Mouse (Mus musculus): Measurements from ENCODE around the gene Otoa. TPM values are rescaled to one million over a fixed set of nuclear protein-coding genes. Genes with fewer than 3 reads are reported as not detected.

Otoa gene
- polyA plus RNA-seq, 1 experiment from 2014 or later: 0.29 TPM

GRCm38 (mm10) chr7:121074281-121074680, 7.2 kb upstream of the Otoa start, which contains the start of gene Igsf6:
TSS of gene Igsf6 (minus strand) at chr7:121074572.
- no peaks in the 10 kb centered on the region for H3K9me3 ChIP-seq (ENCODE audit: control insufficient read depth, low read length)
- WGBS: 92% methylated on average over 11 of the region's 11 CpGs
- H3K4me3 ChIP-seq (ENCODE audit: low read depth, low read length): no peak within 1 kb of the TSS
- ATAC-seq (ENCODE audit: low FRiP score): no peak
- no peaks in the 10 kb centered on the region for H3K27me3 ChIP-seq (ENCODE audit: control insufficient read depth, insufficient read depth, low read length)
- no peak within 1 kb of the TSS for H3K4me2 ChIP-seq (replicated peaks; ENCODE audit: low read depth, low read length)
- no peak within 1 kb of the TSS for H3K27ac ChIP-seq (ENCODE audit: low read depth, low read length)
- H3K4me1 ChIP-seq (replicated peaks; ENCODE audit: control insufficient read depth, insufficient read depth, low read length): no peaks in the 10 kb centered on the region
- no peak within 1 kb of the TSS for H3K9ac ChIP-seq (ENCODE audit: low read depth, low read length)
- no peaks in the 10 kb centered on the region; the same call in 1 of the 2 replicates for H3K36me3 ChIP-seq (ENCODE audit: control insufficient read depth, insufficient read depth, low read length)
- DNase-seq (ENCODE audit: low spot score): no peak

- Histone ChIP-seq H3K36me3 (ENCODE audit: control insufficient read depth, insufficient read depth, low read length) (no peaks in the 10 kb centered on the region; the same call in 1 of the 2 replicates), H3K4me1 (replicated peaks; ENCODE audit: control insufficient read depth, insufficient read depth, low read length) (no peaks in the 10 kb centered on the region), H3K27ac (ENCODE audit: low read depth, low read length) (no peak overlapping the region), H3K4me3 (ENCODE audit: low read depth, low read length) (no peak overlapping the region), H3K4me2 (replicated peaks; ENCODE audit: low read depth, low read length) (no peak overlapping the region), H3K27me3 (ENCODE audit: control insufficient read depth, insufficient read depth, low read length) (no peaks in the 10 kb centered on the region), H3K9ac (ENCODE audit: low read depth, low read length) (no peak overlapping the region), H3K9me3 (ENCODE audit: control insufficient read depth, low read length) (no peaks in the 10 kb centered on the region)
- no peak for DNase-seq (ENCODE audit: low spot score)
- no peak for ATAC-seq (ENCODE audit: low FRiP score)
- WGBS: 92% methylated on average over 6 of the region's 6 CpGs
These were observed 6.5 kb upstream of the Otoa start for GRCm38 (mm10) chr7:121074801-121075400.

- Histone ChIP-seq H3K9me3 (ENCODE audit: control insufficient read depth, low read length) (no peaks in the 10 kb centered on the region), H3K27ac (ENCODE audit: low read depth, low read length) (no peak overlapping the region), H3K36me3 (ENCODE audit: control insufficient read depth, insufficient read depth, low read length) (no peaks in the 10 kb centered on the region; the same call in 1 of the 2 replicates), H3K4me2 (replicated peaks; ENCODE audit: low read depth, low read length) (no peak overlapping the region), H3K9ac (ENCODE audit: low read depth, low read length) (no peak overlapping the region), H3K27me3 (ENCODE audit: control insufficient read depth, insufficient read depth, low read length) (no peaks in the 10 kb centered on the region), H3K4me1 (replicated peaks; ENCODE audit: control insufficient read depth, insufficient read depth, low read length) (no peaks in the 10 kb centered on the region), H3K4me3 (ENCODE audit: low read depth, low read length) (no peak overlapping the region)
- DNase-seq (ENCODE audit: low spot score): no peak
- WGBS: 88% methylated on average over 5 of the region's 5 CpGs
- ATAC-seq (ENCODE audit: low FRiP score): no peak
These were observed 6.0 kb upstream of the Otoa start for GRCm38 (mm10) chr7:121075416-121075815.

- Histone ChIP-seq H3K4me3 (ENCODE audit: low read depth, low read length) (no peak overlapping the region), H3K9ac (ENCODE audit: low read depth, low read length) (no peak overlapping the region), H3K36me3 (ENCODE audit: control insufficient read depth, insufficient read depth, low read length) (no peaks in the 10 kb centered on the region; the same call in 1 of the 2 replicates), H3K27ac (ENCODE audit: low read depth, low read length) (no peak overlapping the region), H3K9me3 (ENCODE audit: control insufficient read depth, low read length) (no peaks in the 10 kb centered on the region), H3K4me2 (replicated peaks; ENCODE audit: low read depth, low read length) (no peak overlapping the region), H3K4me1 (replicated peaks; ENCODE audit: control insufficient read depth, insufficient read depth, low read length) (no peaks in the 10 kb centered on the region), H3K27me3 (ENCODE audit: control insufficient read depth, insufficient read depth, low read length) (no peaks in the 10 kb centered on the region)
- no peak for DNase-seq (ENCODE audit: low spot score)
- ATAC-seq (ENCODE audit: low FRiP score): no peak
- 90% methylated on average over 6 of the region's 6 CpGs for WGBS
These were observed 4.1 kb upstream of the Otoa start for GRCm38 (mm10) chr7:121077311-121077710.

- ATAC-seq (ENCODE audit: low FRiP score): peak; percentile 75
These were observed 3.6 kb upstream of the Otoa start for GRCm38 (mm10) chr7:121077829-121078228.

GRCm38 (mm10) chr7:121081816-121082215, 366 bp downstream of the Otoa start:
- ATAC-seq (ENCODE audit: low FRiP score): no peak
- H3K4me1 ChIP-seq (replicated peaks; ENCODE audit: control insufficient read depth, insufficient read depth, low read length): no peaks in the 10 kb centered on the region
- H3K27me3 ChIP-seq (ENCODE audit: control insufficient read depth, insufficient read depth, low read length): no peaks in the 10 kb centered on the region
- no peak overlapping the region for H3K27ac ChIP-seq (ENCODE audit: low read depth, low read length)
- 74% methylated on average over 2 of the region's 2 CpGs for WGBS
- H3K4me3 ChIP-seq (ENCODE audit: low read depth, low read length): no peak overlapping the region
- no peaks in the 10 kb centered on the region for H3K36me3 ChIP-seq (ENCODE audit: control insufficient read depth, insufficient read depth, low read length)
- no peak for DNase-seq (ENCODE audit: low spot score)
- H3K9me3 ChIP-seq (ENCODE audit: control insufficient read depth, low read length): no peaks in the 10 kb centered on the region
- no peak overlapping the region for H3K4me2 ChIP-seq (replicated peaks; ENCODE audit: low read depth, low read length)
- H3K9ac ChIP-seq (ENCODE audit: low read depth, low read length): no peak overlapping the region

More at GRCm38 (mm10) chr7:121077829-121078228, 3.6 kb upstream of the Otoa start:
- Histone ChIP-seq H3K27ac (ENCODE audit: low read depth, low read length) (no peak overlapping the region), H3K9me3 (ENCODE audit: control insufficient read depth, low read length) (no peaks in the 10 kb centered on the region), H3K4me2 (replicated peaks; ENCODE audit: low read depth, low read length) (no peak overlapping the region), H3K4me1 (replicated peaks; ENCODE audit: control insufficient read depth, insufficient read depth, low read length) (no peaks in the 10 kb centered on the region), H3K36me3 (ENCODE audit: control insufficient read depth, insufficient read depth, low read length) (no peaks in the 10 kb centered on the region; the same call in 1 of the 2 replicates), H3K27me3 (ENCODE audit: control insufficient read depth, insufficient read depth, low read length) (no peaks in the 10 kb centered on the region), H3K9ac (ENCODE audit: low read depth, low read length) (no peak overlapping the region), H3K4me3 (ENCODE audit: low read depth, low read length) (no peak overlapping the region)
- peak; percentile 81 for DNase-seq (ENCODE audit: low spot score)
- 35% methylated on average over 5 of the region's 5 CpGs for WGBS

- Histone ChIP-seq H3K36me3 (ENCODE audit: control insufficient read depth, insufficient read depth, low read length) (no peaks in the 10 kb centered on the region), H3K4me2 (replicated peaks; ENCODE audit: low read depth, low read length) (no peak overlapping the region), H3K9me3 (ENCODE audit: control insufficient read depth, low read length) (no peaks in the 10 kb centered on the region), H3K27ac (ENCODE audit: low read depth, low read length) (no peak overlapping the region), H3K4me3 (ENCODE audit: low read depth, low read length) (no peak overlapping the region), H3K4me1 (replicated peaks; ENCODE audit: control insufficient read depth, insufficient read depth, low read length) (no peaks in the 10 kb centered on the region), H3K9ac (ENCODE audit: low read depth, low read length) (no peak overlapping the region), H3K27me3 (ENCODE audit: control insufficient read depth, insufficient read depth, low read length) (no peaks in the 10 kb centered on the region)
- DNase-seq (ENCODE audit: low spot score): no peak
- no peak for ATAC-seq (ENCODE audit: low FRiP score)
- 75% methylated on average over 9 of the region's 9 CpGs for whole genome bisulfite sequencing
These were observed 1.6 kb downstream of the Otoa start for GRCm38 (mm10) chr7:121082949-121083513.

GRCm38 (mm10) chr7:121084840-121085453, 3.5 kb downstream of the Otoa start:
- 0 out of 2 replicates have a peak overlapping the region, but pooled peaks have one; percentile 4 for H3K27ac ChIP-seq (ENCODE audit: low read depth, low read length)
- 75% methylated on average over 8 of the region's 8 CpGs for WGBS
- H3K36me3 ChIP-seq (ENCODE audit: control insufficient read depth, insufficient read depth, low read length): no peaks in the 10 kb centered on the region
- no peak overlapping the region for H3K4me2 ChIP-seq (replicated peaks; ENCODE audit: low read depth, low read length)
- no peaks in the 10 kb centered on the region for H3K9me3 ChIP-seq (ENCODE audit: control insufficient read depth, low read length)
- no peaks in the 10 kb centered on the region for H3K4me1 ChIP-seq (replicated peaks; ENCODE audit: control insufficient read depth, insufficient read depth, low read length)
- no peak for DNase-seq (ENCODE audit: low spot score)
- no peaks in the 10 kb centered on the region for H3K27me3 ChIP-seq (ENCODE audit: control insufficient read depth, insufficient read depth, low read length)
- no peak for ATAC-seq (ENCODE audit: low FRiP score)
- H3K9ac ChIP-seq (ENCODE audit: low read depth, low read length): no peak overlapping the region
- H3K4me3 ChIP-seq (ENCODE audit: low read depth, low read length): no peak overlapping the region

Measured in hindbrain, embryonic 11.5 days (tissue).